Mouse (Mus musculus) myocyte (in vitro differentiated cells): Measurements from ENCODE around the gene Sidt1. TPM values are rescaled to one million over a fixed set of nuclear protein-coding genes. Genes with fewer than 3 reads are reported as not detected.

Source experiments
- H3K27me3 ChIP-seq: one replicate; pipeline ENCODE4 v1.6.1; 2011; ENCODE audit not compliant: control insufficient read depth, insufficient read depth, insufficient read length
- H3K36me3 ChIP-seq: one replicate; pipeline ENCODE4 v1.6.1; 2011; ENCODE audit not compliant: control insufficient read depth, insufficient read depth
- H3K4me2 ChIP-seq: one replicate; pipeline ENCODE4 v1.6.1; 2011; ENCODE audit warnings: low read depth, control low read depth
- H3K4me3 ChIP-seq: one replicate; pipeline ENCODE4 v1.5.1; 2011; ENCODE audit warnings: mild to moderate bottlenecking, control low read depth, moderate library complexity
- H3K79me2 ChIP-seq: one replicate; pipeline ENCODE4 v1.6.1; 2011; ENCODE audit not compliant: control insufficient read depth, insufficient read depth
- H3ac ChIP-seq: one replicate; pipeline ENCODE4 v1.6.1; 2011; ENCODE audit not compliant: control insufficient read depth, insufficient read length
- CEBPB ChIP-seq: IDR thresholded peaks from 2 replicates; pipeline ENCODE4 v1.6.1; 2011; ENCODE audit warnings: mild to moderate bottlenecking, moderate library complexity; ENCODE audit not compliant: poor library complexity, insufficient read depth, severe bottlenecking
- E2F4 ChIP-seq: IDR thresholded peaks from one replicate; pipeline ENCODE4 v1.6.1; 2011; ENCODE audit warnings: mild to moderate bottlenecking, control low read depth, moderate library complexity; ENCODE audit not compliant: insufficient read depth
- MAX ChIP-seq: IDR thresholded peaks from one replicate; pipeline ENCODE4 v1.6.1; 2011; ENCODE audit warnings: low read depth, mild to moderate bottlenecking, control low read depth
- MYOD1 ChIP-seq, 3 experiments: IDR thresholded peaks; one replicate each; pipeline ENCODE4 v1.6.1; 2011; ENCODE audit warnings: control low read depth in 2 of 3, low read depth in 2 of 3, mild to moderate bottlenecking in 2 of 3, moderate library complexity in 1 of 3; ENCODE audit not compliant: insufficient read length in 2 of 3, control insufficient read depth in 1 of 3
- MYOG ChIP-seq, 3 experiments: IDR thresholded peaks; one replicate each; pipeline ENCODE4 v1.6.1; 2011; ENCODE audit warnings: control low read depth in 2 of 3, low read depth in 2 of 3, mild to moderate bottlenecking in 2 of 3; ENCODE audit not compliant: insufficient read length in 2 of 3, control insufficient read depth in 1 of 3, insufficient read depth in 1 of 3
- POLR2A ChIP-seq: IDR thresholded peaks from one replicate; pipeline ENCODE4 v1.6.1; 2011; ENCODE audit warnings: low read depth, mild to moderate bottlenecking, control low read depth, moderate library complexity; ENCODE audit not compliant: insufficient read length
- POLR2AphosphoS2 ChIP-seq: IDR thresholded peaks from one replicate; pipeline ENCODE4 v1.6.1; 2011; ENCODE audit warnings: low read depth, control low read depth; ENCODE audit not compliant: insufficient read length
- REST ChIP-seq: IDR thresholded peaks from one replicate; pipeline ENCODE4 v1.6.1; 2011; ENCODE audit warnings: mild to moderate bottlenecking, control low read depth, moderate library complexity; ENCODE audit not compliant: insufficient read depth, insufficient read length
- SRF ChIP-seq: IDR thresholded peaks from one replicate; pipeline ENCODE4 v1.6.1; 2011; ENCODE audit warnings: low read depth; ENCODE audit not compliant: control insufficient read depth, insufficient read length
- TCF12 ChIP-seq: IDR thresholded peaks from one replicate; pipeline ENCODE4 v1.6.1; 2011; ENCODE audit warnings: mild to moderate bottlenecking, control low read depth; ENCODE audit not compliant: poor library complexity, insufficient read depth, severe bottlenecking
- TCF3 ChIP-seq: IDR thresholded peaks from one replicate; pipeline ENCODE4 v1.6.1; 2011; ENCODE audit warnings: low read depth, control low read depth; ENCODE audit not compliant: insufficient read length
- USF1 ChIP-seq: IDR thresholded peaks from one replicate; pipeline ENCODE4 v1.6.1; 2011; ENCODE audit warnings: low read depth, mild to moderate bottlenecking, control low read depth, moderate library complexity
- polyA plus RNA-seq: library from polyadenylated mRNA; unstranded; fragments of >200 nt; fragmentation: generic; extraction: Trizol; gene quantifications from one replicate; pipeline ENCODE4 v1.2.1, GENCODE M21; 2012; ENCODE audit warnings: missing spikeins

Sidt1 gene
- polyA plus RNA-seq, 1 experiment: not detected

DNA sequence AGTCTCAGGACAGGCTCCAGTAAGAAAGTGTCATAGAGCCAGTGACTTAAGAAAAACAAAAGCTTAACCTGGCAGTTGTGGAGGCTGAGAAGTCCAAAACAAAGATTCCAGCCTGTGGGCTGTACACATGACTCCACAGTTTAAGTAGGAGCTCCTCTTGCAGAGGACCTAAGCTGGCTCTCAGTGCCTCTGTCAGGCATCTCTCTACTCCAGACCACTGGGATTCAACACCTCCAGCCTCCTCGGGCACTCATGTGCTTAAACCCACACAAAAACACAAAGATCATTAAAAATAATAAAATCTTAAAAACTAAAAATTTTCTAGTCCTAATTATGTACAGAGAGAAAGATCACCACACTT is 122.0 kb downstream of the Sidt1 start:
- TF ChIP-seq USF1: no peak
- TF ChIP-seq MYOG (IDR thresholded peaks at IDR 0.05; ENCODE audit: control insufficient read depth in 1 of 3, insufficient read depth in 1 of 3, insufficient read length in 2 of 3, low read depth in 2 of 3): no peak
- TF ChIP-seq E2F4: no peak
- no peak overlapping the region for H3K4me2 ChIP-seq

DNA sequence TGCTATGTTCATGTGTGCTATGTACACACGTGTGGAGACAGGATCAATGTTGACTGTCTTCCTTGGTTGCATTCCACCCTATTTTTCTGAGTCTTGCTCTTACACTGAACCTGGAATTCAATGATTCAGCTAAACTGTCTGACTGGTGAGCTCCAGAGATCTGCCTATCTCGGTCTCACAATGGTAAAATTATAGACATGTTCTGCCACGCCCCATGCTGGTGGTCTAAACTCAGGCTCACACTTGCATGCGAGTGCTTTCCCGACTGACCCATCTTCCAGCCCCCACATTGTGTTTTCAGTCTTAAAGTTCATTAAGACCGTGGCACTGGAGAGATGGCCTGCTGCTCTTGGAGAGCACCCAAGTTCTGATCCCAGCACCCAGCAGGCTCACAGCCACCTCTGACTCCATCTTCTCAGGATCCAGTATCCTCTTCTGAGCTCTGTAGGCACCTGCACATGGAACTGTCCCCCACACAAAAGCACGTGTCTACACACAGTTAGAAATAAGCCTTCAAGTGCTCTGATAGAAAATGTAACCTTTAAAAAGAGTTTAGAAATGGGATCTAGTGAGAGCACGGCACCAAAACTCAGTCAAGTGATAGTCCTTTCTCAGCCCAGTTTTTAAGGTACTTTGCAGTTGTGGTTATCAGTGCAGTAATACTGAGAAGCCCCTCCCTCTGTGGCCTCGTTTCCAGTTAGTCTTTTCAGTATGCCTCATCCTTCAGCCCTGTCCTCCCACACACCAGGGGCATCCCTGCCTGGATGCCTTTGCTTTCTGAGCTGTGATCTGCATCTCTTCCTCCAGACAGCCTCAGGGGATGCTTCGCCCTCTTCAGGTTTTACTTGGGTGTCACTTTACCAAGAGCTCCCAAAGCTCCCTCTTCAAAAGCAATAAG is 122.6 kb downstream of the Sidt1 start:
- no peak overlapping the region for H3K4me2 ChIP-seq
- peaks cover 25% of the 10 kb centered on the region for H3K36me3 ChIP-seq
- H3K4me3 ChIP-seq: no peak overlapping the region
- H3K27me3 ChIP-seq: no peaks in the 10 kb centered on the region
- TF ChIP-seq MYOG (IDR thresholded peaks at IDR 0.05; ENCODE audit: control insufficient read depth in 1 of 3, insufficient read depth in 1 of 3, insufficient read length in 2 of 3, low read depth in 2 of 3) (no peak), POLR2A (no peak), MYOD1 (IDR thresholded peaks at IDR 0.05; ENCODE audit: control insufficient read depth in 1 of 3, insufficient read length in 2 of 3, low read depth in 2 of 3) (no peak)
- H3K79me2 ChIP-seq: no peaks in the 10 kb centered on the region
- H3ac ChIP-seq: no peak overlapping the region

More for the DNA sequence above, 122.0 kb downstream of the Sidt1 start:
- Histone ChIP-seq H3K4me3 (no peak overlapping the region), H3ac (no peak overlapping the region), H3K79me2 (no peaks in the 10 kb centered on the region), H3K36me3 (peaks cover 20% of the 10 kb centered on the region), H3K27me3 (no peaks in the 10 kb centered on the region)

DNA sequence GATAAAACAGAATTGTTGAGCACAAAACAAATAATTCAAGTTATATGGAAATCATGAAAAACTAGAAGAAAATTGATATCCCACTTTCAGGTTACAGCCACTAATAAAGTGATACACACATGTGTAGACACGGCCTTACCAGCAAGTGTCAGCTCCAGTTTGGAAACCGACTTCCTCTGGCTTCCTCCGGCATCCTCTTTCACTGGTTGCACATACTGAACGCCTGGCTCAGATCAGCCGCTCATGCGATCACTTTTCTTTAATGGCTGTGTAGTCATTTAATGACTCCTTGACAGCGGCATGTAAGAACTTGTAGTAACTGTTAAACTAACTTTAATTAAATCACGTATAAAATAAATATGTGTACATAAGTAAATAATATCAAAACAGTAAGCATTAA is 127.0 kb downstream of the Sidt1 start:
- Histone ChIP-seq H3ac (no peak overlapping the region), H3K36me3 (peaks cover 21% of the 10 kb centered on the region), H3K27me3 (no peaks in the 10 kb centered on the region), H3K4me2 (no peak overlapping the region), H3K79me2 (no peaks in the 10 kb centered on the region), H3K4me3 (no peak overlapping the region)
- TF ChIP-seq REST (no peak), TCF12 (no peak), TCF3 (no peak)

DNA sequence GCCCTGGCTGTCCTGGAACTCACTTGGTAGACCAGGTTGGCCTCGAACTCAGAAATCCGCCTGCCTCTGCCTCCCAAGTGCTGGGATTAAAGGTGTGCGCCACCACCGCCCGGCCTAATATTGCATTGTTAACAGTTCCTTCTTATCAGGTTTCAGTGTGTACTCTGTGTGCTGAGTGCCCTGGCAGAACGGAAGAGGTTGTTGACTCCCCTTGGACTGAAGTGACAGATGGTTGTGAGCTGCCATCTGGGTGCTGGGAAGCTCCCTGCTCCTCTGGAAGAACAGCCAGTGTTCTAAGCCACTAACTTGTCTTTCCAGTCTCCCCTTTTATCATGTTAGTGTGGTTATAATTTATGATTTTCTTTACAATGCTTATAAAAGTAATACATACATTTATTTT is 128.7 kb downstream of the Sidt1 start:
- Histone ChIP-seq H3ac (no peak overlapping the region), H3K36me3 (peaks cover 25% of the 10 kb centered on the region), H3K4me3 (no peak overlapping the region), H3K27me3 (no peaks in the 10 kb centered on the region), H3K79me2 (no peaks in the 10 kb centered on the region), H3K4me2 (no peak overlapping the region)
- TF ChIP-seq TCF3: no peak
- TF ChIP-seq SRF: no peak
- no peak for TF ChIP-seq MYOD1 (IDR thresholded peaks at IDR 0.05; ENCODE audit: control insufficient read depth in 1 of 3, insufficient read length in 2 of 3, low read depth in 2 of 3)
- TF ChIP-seq POLR2AphosphoS2: no peak
- TF ChIP-seq TCF12: no peak
- TF ChIP-seq MYOG (IDR thresholded peaks at IDR 0.05; ENCODE audit: control insufficient read depth in 1 of 3, insufficient read depth in 1 of 3, insufficient read length in 2 of 3, low read depth in 2 of 3): no peak
- no peak for TF ChIP-seq POLR2A
- no peak for TF ChIP-seq MAX
- no peak for TF ChIP-seq CEBPB
- no peak for TF ChIP-seq REST
- TF ChIP-seq E2F4: no peak
- TF ChIP-seq USF1: no peak

DNA sequence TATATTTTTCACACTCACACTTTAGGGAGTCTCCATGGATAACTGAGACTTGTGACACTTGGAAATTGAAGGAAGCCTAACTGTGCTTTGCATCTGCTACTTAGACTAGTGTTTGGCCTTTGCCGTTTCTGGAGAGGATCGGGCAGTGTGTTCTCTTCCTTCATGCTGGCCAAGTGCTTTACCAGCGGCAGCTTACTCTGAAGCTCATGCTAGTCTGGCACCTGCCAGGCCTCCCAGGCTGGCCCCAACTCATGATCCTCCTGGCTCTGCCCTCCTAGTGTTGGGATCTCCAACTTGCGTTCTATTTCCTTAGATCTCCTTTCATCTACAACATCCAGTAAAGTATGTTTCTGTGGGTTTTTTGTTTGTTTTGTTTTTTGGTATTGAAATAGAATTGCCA is 132.8 kb downstream of the Sidt1 start:
- Histone ChIP-seq H3K4me3 (no peak overlapping the region), H3ac (no peak overlapping the region), H3K79me2 (no peaks in the 10 kb centered on the region), H3K36me3 (peaks cover 11% of the 10 kb centered on the region), H3K27me3 (no peaks in the 10 kb centered on the region), H3K4me2 (no peak overlapping the region)
- TF ChIP-seq CEBPB (no peak), SRF (no peak), TCF12 (no peak), REST (no peak), POLR2AphosphoS2 (no peak), USF1 (no peak), E2F4 (no peak), MYOD1 (IDR thresholded peaks at IDR 0.05; ENCODE audit: control insufficient read depth in 1 of 3, insufficient read length in 2 of 3, low read depth in 2 of 3) (no peak), MYOG (IDR thresholded peaks at IDR 0.05; ENCODE audit: control insufficient read depth in 1 of 3, insufficient read depth in 1 of 3, insufficient read length in 2 of 3, low read depth in 2 of 3) (no peak), MAX (no peak), TCF3 (no peak), POLR2A (no peak)
